Mouse (Mus musculus) left cerebral cortex, postnatal 14 days (tissue): ENCODE data around the gene Gm7257. TPM values are rescaled to one million over a fixed set of nuclear protein-coding genes. Genes with fewer than 3 reads are reported as not detected.

Experiments
- DNase-seq, 2 experiments: peaks; one replicate each; pipeline ENCODE4 v3.0.0; 2021 to 2022; ENCODE audit warnings: low spot score in 2 of 2, mixed read lengths in 1 of 2
- intact Hi-C: fragments of 180-260 bp; cut with DNase I; formaldehyde crosslinking; loops from one replicate; pipeline ENCODE4 v1.15.1; 2025
- long read RNA-seq, 2 experiments: library from polyadenylated mRNA; stranded (forward); transcript quantifications; one replicate each; pipeline ENCODE4 v2.0.0; 2021
- total RNA-seq, 2 experiments: library from RNA; stranded (reverse); gene quantifications; 2 replicates each; pipeline ENCODE4 v1.2.3; 2021

The Gm7257 gene
- total RNA-seq, result not detected
- long read RNA-seq, experiment 1, result 0 reads
- long read RNA-seq, experiment 2, result 0 reads

DNA sequence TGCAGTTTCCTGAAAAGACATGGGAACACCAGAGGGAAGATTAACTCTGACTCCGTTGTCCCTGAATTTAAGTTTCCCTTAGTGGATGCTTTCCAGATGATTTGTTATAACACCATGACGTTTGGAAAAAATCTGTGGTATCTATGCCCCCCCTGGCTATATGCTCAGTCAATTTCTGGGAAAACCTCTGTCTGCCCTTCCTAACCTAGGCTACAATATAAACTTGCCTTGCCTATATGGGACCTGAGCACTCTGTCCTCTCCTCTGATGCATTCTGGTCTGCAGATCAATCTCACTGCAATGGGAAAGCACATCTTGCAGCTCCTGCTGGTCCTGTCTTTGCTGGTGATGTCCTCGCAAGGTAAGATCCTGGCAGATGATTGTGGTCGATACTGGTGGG, at the start of gene Gm7257:
Gm7257 (plus strand) TSS at position 301 of the 400 bp plus-strand sequence.
- no peak for DNase-seq
- intact Hi-C loops, result no loop called here

DNA sequence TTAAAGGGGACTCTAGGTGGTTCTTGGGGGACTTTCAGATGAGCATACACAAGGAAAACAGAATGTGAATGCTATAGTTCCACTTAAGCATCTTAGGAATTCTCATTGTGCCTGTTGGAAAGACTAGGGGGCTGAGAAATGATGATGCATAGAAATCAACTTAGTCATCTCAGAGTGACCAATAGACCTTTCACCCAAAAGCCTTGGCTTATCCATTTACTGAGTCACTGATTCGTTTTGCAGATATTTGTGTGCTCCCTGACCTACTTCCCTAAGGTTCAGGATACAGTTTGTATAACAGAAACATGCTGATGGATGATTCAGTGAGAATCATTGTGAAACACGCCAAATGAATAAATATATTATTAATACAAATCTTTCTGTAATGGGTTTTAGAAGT, 28.7 kb upstream of the Gm7257 start:
- intact Hi-C loops, result no loop called here

DNA sequence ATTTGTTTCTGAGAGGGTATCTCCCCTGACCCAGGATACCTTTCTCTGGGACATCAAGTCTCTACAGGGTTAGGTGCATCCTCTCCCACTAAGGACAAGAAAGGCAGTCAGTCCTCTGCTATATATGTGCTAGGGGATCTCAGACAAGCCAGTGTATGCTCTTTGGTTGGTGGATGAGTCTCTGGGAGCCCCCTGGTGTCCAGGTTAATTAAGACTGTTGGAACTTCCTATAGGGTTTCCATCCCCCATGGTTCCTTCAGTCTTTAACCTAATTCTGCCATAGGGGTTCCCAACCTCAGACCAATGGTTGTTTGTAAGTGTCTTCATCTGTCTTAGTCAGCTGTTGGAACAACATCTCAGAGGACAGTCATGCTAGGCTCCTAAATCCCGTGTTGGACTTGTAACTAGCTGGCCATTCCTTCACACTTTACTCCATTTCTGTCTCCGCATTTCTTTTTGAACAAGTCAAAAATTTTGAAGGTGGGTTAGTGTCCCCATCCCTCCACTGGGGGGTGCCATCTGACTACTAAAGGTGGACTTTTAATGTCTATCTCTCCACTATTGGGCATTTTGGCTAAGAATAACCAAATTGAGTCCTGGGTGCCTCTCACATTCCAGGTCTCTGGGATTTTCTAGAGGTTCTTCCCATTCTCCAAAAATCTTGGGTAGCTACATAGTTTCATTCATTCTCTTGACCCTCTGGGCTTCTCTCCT, 3.5 kb downstream of the Gm7257 start:
- DNase-seq, result no peak
- intact Hi-C loops, result no loop called here

More for the DNA sequence above, 28.7 kb upstream of the Gm7257 start:
- no peak for DNase-seq

DNA sequence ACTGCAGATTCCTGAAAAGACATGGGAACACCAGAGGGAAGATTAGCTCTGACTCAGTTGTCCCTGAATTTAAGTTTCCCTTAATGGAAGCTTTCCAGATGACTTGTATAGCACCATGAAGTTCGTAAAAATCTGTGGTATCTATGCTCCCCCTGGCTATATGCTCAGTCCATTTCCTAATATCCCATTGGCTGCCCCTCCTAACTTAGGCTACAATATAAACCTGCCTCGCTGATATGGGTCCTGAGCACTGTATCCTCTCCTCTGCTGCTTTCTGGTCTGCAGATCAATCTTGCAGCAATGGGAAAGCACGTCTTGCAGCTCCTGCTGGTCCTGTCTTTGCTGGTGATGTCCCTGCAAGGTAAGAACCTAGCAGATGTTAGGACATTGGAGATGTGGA, 43.7 kb downstream of the Gm7257 start, which contains the start of gene Gm9513:
Gm9513 (plus strand) TSS at position 301 of the 400 bp plus-strand sequence.
- intact Hi-C loops, result no loop called here
- DNase-seq, result no peak

Other genes with a start within 250 kb of the Gm7257 start
- gene Gm9513, start 43.8 kb downstream of the Gm7257 start, total RNA-seq, result not detected
- not detected for gene Gm5615, start 110.1 kb downstream of the Gm7257 start, total RNA-seq
- gene Gm17689, start 150.8 kb downstream of the Gm7257 start, total RNA-seq, result not detected
- not detected for gene A630095E13Rik, start 211.5 kb downstream of the Gm7257 start, total RNA-seq